Mouse (Mus musculus): ENCODE measurements around the gene Olfr172.

Olfr172 gene

GRCm38 (mm10) chr16:58763076-58763475, at the start of gene Olfr172:
Gene Olfr172 (minus strand): TSS chr16:58763176.
- no peak for DNase-seq (ENCODE audit: low spot score)

GRCm38 (mm10) chr16:58800168-58800567, 37.2 kb upstream of the Olfr172 start, which contains the start of gene Olfr173:
Gene Olfr173 (minus strand): TSS chr16:58800268.
- no peak for DNase-seq (ENCODE audit: low spot score)

GRCm38 (mm10) chr16:58756191-58756590, 6.8 kb downstream of the Olfr172 start:
- DNase-seq (ENCODE audit: low spot score), result no peak

- no peak for DNase-seq (ENCODE audit: low spot score)
These were observed 11.7 kb downstream of the Olfr172 start for GRCm38 (mm10) chr16:58751314-58751713.

- no peak for DNase-seq (ENCODE audit: low spot score)
These were observed 16.3 kb downstream of the Olfr172 start for GRCm38 (mm10) chr16:58746715-58747114.

- DNase-seq (ENCODE audit: low spot score), result no peak
These were observed 22.2 kb downstream of the Olfr172 start for GRCm38 (mm10) chr16:58740751-58741150.

- DNase-seq (ENCODE audit: low spot score), result no peak
These were observed 24.2 kb downstream of the Olfr172 start for GRCm38 (mm10) chr16:58738800-58739199.

- DNase-seq (ENCODE audit: low spot score), result no peak
These were observed 24.8 kb downstream of the Olfr172 start for GRCm38 (mm10) chr16:58738205-58738604.

GRCm38 (mm10) chr16:58728176-58728671, 34.8 kb downstream of the Olfr172 start:
- DNase-seq (ENCODE audit: low spot score), result peak; percentile 42

GRCm38 (mm10) chr16:58727477-58728131, 35.4 kb downstream of the Olfr172 start, which contains the start of gene Cldnd1:
Gene Cldnd1 (plus strand): TSS chr16:58727910.
- peak; percentile 87 for DNase-seq (ENCODE audit: low spot score)

- DNase-seq (ENCODE audit: low spot score), result no peak
These were observed 36.1 kb downstream of the Olfr172 start for GRCm38 (mm10) chr16:58726680-58727476.

GRCm38 (mm10) chr16:58722292-58722691, 40.7 kb downstream of the Olfr172 start:
- no peak for DNase-seq (ENCODE audit: low spot score)

GRCm38 (mm10) chr16:58718666-58719120, 44.3 kb downstream of the Olfr172 start, which contains the start of gene Gpr15:
Gene Gpr15 (minus strand): TSS chr16:58719070.
- DNase-seq (ENCODE audit: low spot score), result no peak

- no peak for DNase-seq (ENCODE audit: low spot score)
These were observed 48.0 kb downstream of the Olfr172 start for GRCm38 (mm10) chr16:58715018-58715417.

GRCm38 (mm10) chr16:58713128-58713527, 49.8 kb downstream of the Olfr172 start:
- DNase-seq (ENCODE audit: low spot score), result no peak

GRCm38 (mm10) chr16:58712221-58712620, 50.8 kb downstream of the Olfr172 start:
- no peak for DNase-seq (ENCODE audit: low spot score)

Measured in urinary bladder, postnatal 25 days (tissue).